Mouse (Mus musculus) G1E (cell line): Measurements from ENCODE around the gene Dnajc11.

Experiments used
- CTCF ChIP-seq: IDR thresholded peaks from 2 replicates; pipeline ENCODE4 v1.5.1; 2012; ENCODE audit warnings: low read depth, low read length, inconsistent platforms, mixed read lengths
- GATA2 ChIP-seq: IDR thresholded peaks from 2 replicates; pipeline ENCODE4 v1.6.1; 2012; ENCODE audit warnings: low read depth, low read length, inconsistent platforms, borderline replicate concordance

DNA sequence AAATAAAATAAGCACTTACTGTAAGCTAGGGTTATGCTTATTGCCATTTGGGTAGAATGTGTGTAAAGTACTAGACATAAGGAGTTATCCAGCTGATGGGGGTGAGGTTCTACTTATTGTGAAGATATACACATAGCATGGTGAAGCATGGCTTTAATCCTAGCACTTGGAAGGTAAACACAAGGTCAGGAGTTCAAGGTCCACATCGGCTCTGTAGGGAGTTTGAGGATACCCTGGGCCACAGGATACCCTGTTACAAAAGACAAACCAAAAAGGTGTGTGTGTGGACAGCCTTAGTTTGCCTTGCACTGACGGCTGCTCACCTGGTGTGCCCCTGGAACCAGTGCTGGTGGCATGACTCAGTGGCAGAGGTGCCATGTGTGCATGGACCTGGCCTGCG, 4.6 kb downstream of the Dnajc11 start:
- TF ChIP-seq CTCF (no peak), GATA2 (no peak)
